Mouse (Mus musculus): ENCODE measurements around the gene Zbtb46.

GRCm38 (mm10) chr2:181459673-181460621 lies 721 bp upstream of the Zbtb46 start:
- TF ChIP-seq CTCF (IDR thresholded peaks at IDR 0.05) = peak; percentile 33
- TF ChIP-seq EP300 (IDR thresholded peaks at IDR 0.05) = no peak

Measured in lung, postnatal 0 days (tissue).